Mouse (Mus musculus) CH12.LX (cell line): ENCODE data around the gene Daxx. TPM values are rescaled to one million over a fixed set of nuclear protein-coding genes. Genes with fewer than 3 reads are reported as not detected.
"Not testable (repeated sequence)": the region's sequence is repeated elsewhere in the genome, so short reads cannot be mapped to it uniquely, and the experiment has no call there.

Source experiments
- DNase-seq: peaks from one replicate; pipeline ENCODE4 v3.0.0-alpha.2; 2013; ENCODE audit errors: extremely low read depth
- H3K27ac ChIP-seq: 2 replicates; pipeline ENCODE4 v1.5.1; 2012; ENCODE audit warnings: low read depth, mild to moderate bottlenecking, control low read depth, moderate library complexity; ENCODE audit not compliant: insufficient read depth
- H3K27me3 ChIP-seq: replicated peaks from 2 replicates; pipeline ENCODE3; 2012; ENCODE audit warnings: inconsistent platforms
- H3K36me3 ChIP-seq, 2 experiments: replicated peaks in 1 of 2; 2 replicates each; pipeline versions ENCODE3 to v1.6.1; 2012; ENCODE audit warnings: inconsistent platforms in 1 of 2, low read length in 1 of 2, mild to moderate bottlenecking in 1 of 2, mixed read lengths in 1 of 2, moderate library complexity in 1 of 2; ENCODE audit not compliant: control insufficient read depth in 1 of 2, insufficient read depth in 1 of 2
- H3K4me1 ChIP-seq, 2 experiments: 2 replicates each; pipeline ENCODE4 v1.6.1; 2012; ENCODE audit warnings: inconsistent platforms in 1 of 2, moderate library complexity in 1 of 2; ENCODE audit not compliant: insufficient read depth in 2 of 2, control insufficient read depth in 1 of 2
- H3K4me2 ChIP-seq: 2 replicates; pipeline ENCODE4 v1.6.1; 2012; ENCODE audit warnings: low read depth, mild to moderate bottlenecking, control low read depth; ENCODE audit not compliant: poor library complexity, insufficient read depth, severe bottlenecking
- H3K4me3 ChIP-seq, 3 experiments: fragments of 150-350 bp in 1 of 3; sonication (generic) in 1 of 3; replicated peaks in 1 of 3; 2 replicates each; pipeline versions ENCODE3 to v1.5.1; 2011 to 2012; ENCODE audit warnings: low read depth in 2 of 3, low read length in 2 of 3, mild to moderate bottlenecking in 2 of 3, moderate library complexity in 2 of 3, control low read depth in 1 of 3, improper control_type of control experiment in 1 of 3, inconsistent platforms in 1 of 3, mixed read lengths in 1 of 3; ENCODE audit not compliant: poor library complexity in 1 of 3
- H3K79me2 ChIP-seq: replicated peaks from 2 replicates; pipeline ENCODE4 v1.6.1; 2012; ENCODE audit warnings: mild to moderate bottlenecking, moderate library complexity; ENCODE audit not compliant: control insufficient read depth, poor library complexity, insufficient read depth, severe bottlenecking; ENCODE audit errors: extremely low read depth
- H3K9ac ChIP-seq: 2 replicates; pipeline ENCODE4 v1.6.1; 2012; ENCODE audit warnings: low read depth, mild to moderate bottlenecking, control low read depth, moderate library complexity; ENCODE audit not compliant: insufficient read depth
- H3K9me3 ChIP-seq: replicated peaks from 2 replicates; pipeline ENCODE3; 2012; ENCODE audit warnings: low read length, inconsistent platforms, mixed read lengths
- BHLHE40 ChIP-seq: IDR thresholded peaks from 2 replicates; pipeline ENCODE4 v1.6.1; 2011; ENCODE audit warnings: mild to moderate bottlenecking, low read depth, low read length, improper control_type of control experiment
- CHD1 ChIP-seq: IDR thresholded peaks from 2 replicates; pipeline ENCODE4 v1.6.1; 2012; ENCODE audit warnings: low read depth, low read length, improper control_type of control experiment, inconsistent platforms
- CTCF ChIP-seq, 2 experiments: IDR thresholded peaks in 1 of 2; conservative IDR thresholded peaks in 1 of 2; 2 replicates each; pipeline ENCODE4 v1.5.1; 2011 to 2012; ENCODE audit warnings: low read depth in 2 of 2, low read length in 2 of 2, improper control_type of control experiment in 1 of 2, inconsistent platforms in 1 of 2, mild to moderate bottlenecking in 1 of 2, moderate library complexity in 1 of 2
- ELF1 ChIP-seq: IDR thresholded peaks from 2 replicates; pipeline ENCODE4 v1.6.1; 2014; ENCODE audit warnings: low read depth, mild to moderate bottlenecking, inconsistent platforms, low read length, improper control_type of control experiment
- EP300 ChIP-seq: IDR thresholded peaks from 2 replicates; pipeline ENCODE4 v1.6.1; 2011; ENCODE audit warnings: low read length, improper control_type of control experiment
- HCFC1 ChIP-seq: IDR thresholded peaks from 2 replicates; pipeline ENCODE4 v1.6.1; 2012; ENCODE audit warnings: low read depth, mild to moderate bottlenecking, inconsistent platforms, low read length, improper control_type of control experiment
- IRF4 ChIP-seq: IDR thresholded peaks from 2 replicates; pipeline ENCODE4 v1.6.1; 2014; ENCODE audit warnings: low read depth, mild to moderate bottlenecking, inconsistent platforms, low read length, improper control_type of control experiment
- JUN ChIP-seq: IDR thresholded peaks from 2 replicates; pipeline ENCODE4 v1.6.1; 2011; ENCODE audit warnings: low read depth, mild to moderate bottlenecking, low read length, improper control_type of control experiment, moderate library complexity; ENCODE audit not compliant: insufficient read depth
- JUND ChIP-seq: conservative IDR thresholded peaks from 2 replicates; pipeline ENCODE4 v1.6.1; 2011; ENCODE audit warnings: low read depth, low read length, improper control_type of control experiment
- MYC ChIP-seq: IDR thresholded peaks from 2 replicates; pipeline ENCODE4 v1.6.1; 2011; ENCODE audit warnings: low read depth, mild to moderate bottlenecking, improper control_type of control experiment, low read length
- NELFE ChIP-seq: IDR thresholded peaks from 2 replicates; pipeline ENCODE4 v1.6.1; 2011; ENCODE audit warnings: low read depth, low read length, improper control_type of control experiment
- NRF1 ChIP-seq: IDR thresholded peaks from 2 replicates; pipeline ENCODE4 v1.6.1; 2014; ENCODE audit warnings: low read depth, mild to moderate bottlenecking, inconsistent platforms, low read length, improper control_type of control experiment, moderate library complexity
- PAX5 ChIP-seq: IDR thresholded peaks from 2 replicates; pipeline ENCODE4 v1.6.1; 2012; ENCODE audit warnings: low read length, inconsistent platforms, mixed read lengths
- POLR2A ChIP-seq: IDR thresholded peaks from 2 replicates; pipeline ENCODE4 v1.6.1; 2011; ENCODE audit warnings: low read depth, mild to moderate bottlenecking, improper control_type of control experiment, low read length
- RAD21 ChIP-seq: IDR thresholded peaks from 2 replicates; pipeline ENCODE4 v1.6.1; 2011; ENCODE audit warnings: low read depth, mild to moderate bottlenecking, low read length, improper control_type of control experiment, moderate library complexity
- RCOR1 ChIP-seq: conservative IDR thresholded peaks from 2 replicates; pipeline ENCODE4 v1.6.1; 2012; ENCODE audit warnings: low read depth, mild to moderate bottlenecking, inconsistent platforms, low read length, improper control_type of control experiment
- SMC3 ChIP-seq: IDR thresholded peaks from 2 replicates; pipeline ENCODE4 v1.6.1; 2011; ENCODE audit warnings: low read depth, low read length, improper control_type of control experiment
- TCF12 ChIP-seq: IDR thresholded peaks from 2 replicates; pipeline ENCODE4 v1.6.1; 2014; ENCODE audit warnings: low read depth, mild to moderate bottlenecking, inconsistent platforms, low read length, improper control_type of control experiment
- UBTF ChIP-seq: IDR thresholded peaks from 2 replicates; pipeline ENCODE4 v1.6.1; 2012; ENCODE audit warnings: low read depth, mild to moderate bottlenecking, inconsistent platforms, low read length, improper control_type of control experiment, moderate library complexity
- USF1 ChIP-seq: IDR thresholded peaks from 2 replicates; pipeline ENCODE4 v1.6.1; 2014; ENCODE audit warnings: low read depth, mild to moderate bottlenecking, inconsistent platforms, low read length, improper control_type of control experiment
- USF2 ChIP-seq: conservative IDR thresholded peaks from 2 replicates; pipeline ENCODE4 v1.6.1; 2011; ENCODE audit warnings: low read depth, low read length, improper control_type of control experiment
- ZKSCAN1 ChIP-seq: IDR thresholded peaks from 2 replicates; pipeline ENCODE4 v1.6.1; 2012; ENCODE audit warnings: low read depth, inconsistent platforms, low read length, improper control_type of control experiment, borderline replicate concordance
- ZMIZ1 ChIP-seq: IDR thresholded peaks from 2 replicates; pipeline ENCODE4 v1.6.1; 2012; ENCODE audit warnings: low read depth, mild to moderate bottlenecking, inconsistent platforms, low read length, improper control_type of control experiment
- ZNF384 ChIP-seq: IDR thresholded peaks from 2 replicates; pipeline ENCODE4 v1.6.1; 2012; ENCODE audit warnings: low read depth, low read length, improper control_type of control experiment, inconsistent platforms
- dilution Hi-C: fragments of 300-500 bp; cut with MboI; formaldehyde crosslinking; loops from 2 replicates; pipeline ENCODE4 v1.14.3; 2020; ENCODE audit warnings: low sequenced_read_pairs; ENCODE audit not compliant: extremely low pct_unique_long_range_greater_than_20kb, extremely low pct_ligation_motif_present
- in situ Hi-C: fragments of 300-500 bp; cut with MboI; formaldehyde crosslinking; loops from 3 replicates; pipeline ENCODE4 v1.14.3; 2019; ENCODE audit warnings: low sequenced_read_pairs, low pct_ligation_motif_present, low pct_unique_long_range_greater_than_20kb, mixed read lengths
- polyA plus RNA-seq: library from polyadenylated mRNA; unstranded; fragments of >175 nt; gene quantifications from 2 replicates; pipeline ENCODE4 v1.2.1, GENCODE M21; 2012; ENCODE audit warnings: low read depth; ENCODE audit not compliant: insufficient read length
- total RNA-seq, 2 experiments: library from RNA; depleted of rRNA; stranded (reverse); fragments of 300-350 nt in 1 of 2; fragments of >200 nt in 1 of 2; gene quantifications; 2 replicates each; pipeline ENCODE4 v1.2.3; 2012 to 2014

Gene Daxx
- total and polyA plus RNA-seq, 3 experiments: 32.3 to 53.0 (median 33.8) TPM

GRCm38 (mm10) chr17:33897114-33897794, 12.0 kb upstream of the Daxx start:
- H3K79me2 ChIP-seq: no peaks in the 10 kb centered on the region
- H3K4me2 ChIP-seq: no peak overlapping the region
- no peak overlapping the region for H3K4me3 ChIP-seq
- dilution Hi-C loops (no loop called here), in situ Hi-C loops (no loop called here)
- peak; percentile 86 for DNase-seq
- H3K27me3 ChIP-seq: peaks cover 3% of the 10 kb centered on the region
- H3K36me3 ChIP-seq: no peaks in the 10 kb centered on the region
- no peaks in the 10 kb centered on the region for H3K4me1 ChIP-seq
- no peaks in the 10 kb centered on the region for H3K9me3 ChIP-seq
- no peak overlapping the region for H3K27ac ChIP-seq
- no peak for TF ChIP-seq ZKSCAN1
- TF ChIP-seq CTCF (conservative IDR thresholded peaks at IDR 0.05 in 1 of 2, IDR thresholded peaks at IDR 0.05 in 1 of 2; ENCODE audit: low read depth in 2 of 2, low read length in 2 of 2): peak; percentile 70 to 79
- no peak for TF ChIP-seq CHD1
- no peak for TF ChIP-seq USF2
- no peak for TF ChIP-seq NRF1
- no peak for TF ChIP-seq UBTF
- TF ChIP-seq MYC: peak; percentile 98
- TF ChIP-seq SMC3: peak; percentile 73
- TF ChIP-seq EP300: no peak
- TF ChIP-seq ZNF384: peak; percentile 92
- TF ChIP-seq BHLHE40: no peak
- no peak for TF ChIP-seq RCOR1
- no peak for TF ChIP-seq HCFC1
- TF ChIP-seq TCF12: no peak
- TF ChIP-seq IRF4: no peak
- no peak for TF ChIP-seq ZMIZ1
- TF ChIP-seq PAX5: no peak
- no peak for TF ChIP-seq JUN
- TF ChIP-seq RAD21: peak; percentile 75
- TF ChIP-seq JUND: no peak
- TF ChIP-seq USF1: no peak
- TF ChIP-seq NELFE: no peak
- no peak for TF ChIP-seq ELF1
- TF ChIP-seq POLR2A: no peak
- H3K9ac ChIP-seq: no peak overlapping the region

- H3K36me3 ChIP-seq, H3K4me2 ChIP-seq, H3K9ac ChIP-seq, DNase-seq, H3K27me3 ChIP-seq, H3K79me2 ChIP-seq, H3K27ac ChIP-seq, H3K4me1 ChIP-seq, dilution Hi-C loops, H3K9me3 ChIP-seq, H3K4me3 ChIP-seq, in situ Hi-C loops: not testable (repeated sequence)
These were observed 11.0 kb upstream of the Daxx start for GRCm38 (mm10) chr17:33898193-33898592.
